Mouse (Mus musculus): ENCODE data around the gene Arhgap35. TPM values are rescaled to one million over a fixed set of nuclear protein-coding genes. Genes with fewer than 3 reads are reported as not detected.

Gene Arhgap35
- polyA plus RNA-seq, 1 experiment, result 75.2 TPM

GRCm38 (mm10) chr7:16476600-16476989 is 138.2 kb downstream of the Arhgap35 start:
- no peak for DNase-seq (ENCODE audit: low read depth)
- no peak for TF ChIP-seq POLR2A (IDR thresholded peaks at IDR 0.05; ENCODE audit: borderline replicate concordance, extremely low read depth, insufficient read depth, insufficient read length, poor library complexity, severe bottlenecking)
- no peak for TF ChIP-seq CTCF (IDR thresholded peaks at IDR 0.05; ENCODE audit: borderline replicate concordance, extremely low read depth, insufficient read depth, insufficient read length)

GRCm38 (mm10) chr7:16475764-16476599 is 138.8 kb downstream of the Arhgap35 start:
- TF ChIP-seq CTCF (IDR thresholded peaks at IDR 0.05; ENCODE audit: borderline replicate concordance, extremely low read depth, insufficient read depth, insufficient read length), result no peak
- TF ChIP-seq POLR2A (IDR thresholded peaks at IDR 0.05; ENCODE audit: borderline replicate concordance, extremely low read depth, insufficient read depth, insufficient read length, poor library complexity, severe bottlenecking), result no peak
- DNase-seq (ENCODE audit: low read depth), result no peak

GRCm38 (mm10) chr7:16475321-16475720 is 139.5 kb downstream of the Arhgap35 start:
- no peak for DNase-seq (ENCODE audit: low read depth)

GRCm38 (mm10) chr7:16474445-16474844 is 140.3 kb downstream of the Arhgap35 start:
- TF ChIP-seq CTCF (IDR thresholded peaks at IDR 0.05; ENCODE audit: borderline replicate concordance, extremely low read depth, insufficient read depth, insufficient read length), result no peak
- no peak for TF ChIP-seq POLR2A (IDR thresholded peaks at IDR 0.05; ENCODE audit: borderline replicate concordance, extremely low read depth, insufficient read depth, insufficient read length, poor library complexity, severe bottlenecking)
- no peak for DNase-seq (ENCODE audit: low read depth)

More at GRCm38 (mm10) chr7:16475321-16475720, 139.5 kb downstream of the Arhgap35 start:
- TF ChIP-seq POLR2A (IDR thresholded peaks at IDR 0.05; ENCODE audit: borderline replicate concordance, extremely low read depth, insufficient read depth, insufficient read length, poor library complexity, severe bottlenecking), result no peak
- no peak for TF ChIP-seq CTCF (IDR thresholded peaks at IDR 0.05; ENCODE audit: borderline replicate concordance, extremely low read depth, insufficient read depth, insufficient read length)

GRCm38 (mm10) chr7:16473847-16474246 is 140.9 kb downstream of the Arhgap35 start:
- DNase-seq (ENCODE audit: low read depth), result no peak
- no peak for TF ChIP-seq POLR2A (IDR thresholded peaks at IDR 0.05; ENCODE audit: borderline replicate concordance, extremely low read depth, insufficient read depth, insufficient read length, poor library complexity, severe bottlenecking)
- TF ChIP-seq CTCF (IDR thresholded peaks at IDR 0.05; ENCODE audit: borderline replicate concordance, extremely low read depth, insufficient read depth, insufficient read length), result no peak

GRCm38 (mm10) chr7:16472116-16472709 is 142.6 kb downstream of the Arhgap35 start:
- TF ChIP-seq POLR2A (IDR thresholded peaks at IDR 0.05; ENCODE audit: borderline replicate concordance, extremely low read depth, insufficient read depth, insufficient read length, poor library complexity, severe bottlenecking), result no peak
- TF ChIP-seq CTCF (IDR thresholded peaks at IDR 0.05; ENCODE audit: borderline replicate concordance, extremely low read depth, insufficient read depth, insufficient read length), result no peak
- peak; percentile 86 for DNase-seq (ENCODE audit: low read depth)

DNA sequence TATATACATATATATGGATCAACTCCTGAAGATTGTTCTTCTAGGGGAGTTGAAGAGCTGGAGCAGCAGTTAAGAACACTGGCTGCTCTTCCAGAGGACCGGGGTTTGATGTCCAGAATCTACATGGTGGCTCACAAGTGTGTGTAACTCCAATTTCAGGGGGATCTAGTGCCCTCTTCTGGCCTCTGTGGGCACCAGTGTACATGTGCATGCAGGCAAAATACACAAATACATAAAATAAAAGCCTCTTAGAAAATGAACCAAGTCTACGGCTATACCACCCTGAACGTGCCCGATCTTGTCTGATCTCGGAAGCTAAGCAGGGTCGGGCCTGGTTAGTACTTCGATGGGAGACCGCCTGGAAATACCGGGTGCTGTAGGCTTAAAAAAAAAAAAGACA is 143.2 kb downstream of the Arhgap35 start:
- TF ChIP-seq CTCF (IDR thresholded peaks at IDR 0.05; ENCODE audit: borderline replicate concordance, extremely low read depth, insufficient read depth, insufficient read length) (peak; percentile 46; the same call in 1 of the 2 replicates), POLR2A (IDR thresholded peaks at IDR 0.05; ENCODE audit: borderline replicate concordance, extremely low read depth, insufficient read depth, insufficient read length, poor library complexity, severe bottlenecking) (no peak)
- peak; percentile 57 for DNase-seq (ENCODE audit: low read depth)

DNA sequence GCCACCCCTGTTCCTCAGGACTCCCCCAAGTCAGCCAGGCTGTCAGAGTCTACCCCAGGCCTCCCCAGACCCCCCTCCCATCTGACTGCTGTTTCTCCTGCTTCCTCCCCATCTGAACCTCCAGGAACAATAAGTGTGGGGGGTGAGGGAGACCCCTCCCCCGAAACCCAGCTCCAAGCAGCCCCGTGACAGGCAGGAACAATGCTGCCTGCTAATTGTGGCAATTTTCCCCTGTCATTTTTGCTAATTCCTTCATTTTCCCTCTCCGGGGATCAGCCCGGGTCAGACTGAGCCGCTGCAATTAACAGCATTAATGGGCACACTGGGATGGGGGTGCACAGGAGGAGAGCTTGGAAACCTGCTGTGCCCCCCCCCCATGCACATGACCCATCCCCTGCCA is 146.7 kb downstream of the Arhgap35 start:
- peak; percentile 66 for DNase-seq (ENCODE audit: low read depth)
- no peak for TF ChIP-seq CTCF (IDR thresholded peaks at IDR 0.05; ENCODE audit: borderline replicate concordance, extremely low read depth, insufficient read depth, insufficient read length)
- no peak for TF ChIP-seq POLR2A (IDR thresholded peaks at IDR 0.05; ENCODE audit: borderline replicate concordance, extremely low read depth, insufficient read depth, insufficient read length, poor library complexity, severe bottlenecking)

DNA sequence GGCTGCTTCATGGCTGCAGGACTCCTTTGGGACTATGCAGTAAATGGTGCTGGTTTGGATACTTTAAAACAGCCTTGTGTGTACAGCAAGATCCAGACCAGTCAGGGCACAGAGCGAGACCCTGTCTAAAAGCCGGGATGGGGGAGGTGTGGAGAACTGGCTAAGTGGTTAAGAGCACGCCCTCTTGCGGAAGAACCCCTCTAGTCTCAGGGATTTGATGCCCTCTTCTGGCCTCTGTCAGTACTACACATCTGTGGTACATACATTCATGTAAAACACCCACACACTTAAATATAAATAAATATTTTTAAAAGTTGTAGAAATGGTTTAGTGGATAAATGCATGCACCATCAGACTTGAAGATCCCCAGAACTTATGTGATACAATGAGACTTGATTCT is 148.2 kb downstream of the Arhgap35 start:
- DNase-seq (ENCODE audit: low read depth), result peak; percentile 20
- TF ChIP-seq CTCF (IDR thresholded peaks at IDR 0.05; ENCODE audit: borderline replicate concordance, extremely low read depth, insufficient read depth, insufficient read length) (peak; percentile 19; the same call in 1 of the 2 replicates), POLR2A (IDR thresholded peaks at IDR 0.05; ENCODE audit: borderline replicate concordance, extremely low read depth, insufficient read depth, insufficient read length, poor library complexity, severe bottlenecking) (no peak)

- no peak for TF ChIP-seq CTCF (IDR thresholded peaks at IDR 0.05; ENCODE audit: borderline replicate concordance, extremely low read depth, insufficient read depth, insufficient read length)
- TF ChIP-seq POLR2A (IDR thresholded peaks at IDR 0.05; ENCODE audit: borderline replicate concordance, extremely low read depth, insufficient read depth, insufficient read length, poor library complexity, severe bottlenecking), result no peak
- no peak for DNase-seq (ENCODE audit: low read depth)
These were observed 149.2 kb downstream of the Arhgap35 start for GRCm38 (mm10) chr7:16465568-16465967.

DNA sequence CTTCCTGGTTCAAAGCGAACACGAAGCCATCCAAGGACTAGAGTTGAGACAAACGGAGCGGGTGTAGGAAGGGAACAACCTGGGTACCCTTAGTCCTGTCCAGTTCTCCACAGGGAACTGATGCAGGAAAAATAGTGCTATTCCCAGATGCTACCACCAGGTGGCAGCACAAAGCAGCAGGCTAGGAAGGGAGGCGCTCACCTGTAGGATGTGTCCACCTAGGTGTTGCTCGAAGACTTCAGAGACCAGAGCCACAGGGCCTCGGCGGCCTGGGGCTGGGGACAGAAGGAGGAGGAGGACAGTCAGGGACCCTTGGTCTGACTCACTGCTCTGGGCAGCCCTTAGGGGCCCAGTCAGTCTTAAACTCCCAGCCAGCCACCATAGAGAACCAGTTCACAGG is 149.6 kb downstream of the Arhgap35 start:
- TF ChIP-seq POLR2A (IDR thresholded peaks at IDR 0.05; ENCODE audit: borderline replicate concordance, extremely low read depth, insufficient read depth, insufficient read length, poor library complexity, severe bottlenecking) (no peak), CTCF (IDR thresholded peaks at IDR 0.05; ENCODE audit: borderline replicate concordance, extremely low read depth, insufficient read depth, insufficient read length) (peak; percentile 88)

More for the DNA sequence above, 149.6 kb downstream of the Arhgap35 start:
- peak; percentile 67 for DNase-seq (ENCODE audit: low read depth)

All from brain, embryonic 14.5 days (tissue).